ENCODE assay signal across 13 mouse cellular contexts in the genomic region with DNA sequence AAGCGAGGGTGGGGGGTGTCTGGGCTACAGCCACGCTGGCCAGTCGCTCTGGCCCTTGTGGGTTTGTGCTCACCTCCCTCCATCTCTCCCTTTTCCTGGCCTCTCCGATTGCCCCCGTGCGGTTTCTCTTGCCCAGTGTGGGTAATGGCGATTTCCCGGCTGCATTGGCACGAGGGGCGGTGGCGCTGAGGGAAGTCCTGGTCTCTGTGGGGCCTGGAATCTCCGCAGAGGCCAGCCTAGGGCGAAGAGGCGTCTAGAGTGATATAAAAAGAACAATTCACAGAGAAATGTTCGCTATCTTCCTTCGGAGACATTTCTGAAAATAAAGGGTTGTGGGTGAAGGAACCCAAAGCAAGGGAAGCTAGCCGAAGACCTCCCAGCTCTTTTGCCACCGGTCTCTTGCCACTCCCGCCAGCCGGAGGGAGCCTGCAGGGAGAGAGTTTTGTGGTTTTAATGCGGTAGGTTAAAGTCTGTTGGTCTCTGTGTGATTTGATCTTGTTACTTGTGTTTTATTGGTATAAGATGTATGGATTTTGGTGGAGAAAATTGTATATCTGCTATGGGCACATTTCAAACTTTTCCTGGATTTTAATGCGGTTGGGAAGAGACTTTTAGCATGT. TPM values are rescaled to one million over a fixed set of nuclear protein-coding genes. Genes with fewer than 3 reads are reported as not detected.
A peak's percentile ranks its signal among the peaks of the same experiment; 100 is the strongest.
DNase-seq lines count a peak whose midpoint lies in the region; ATAC-seq and TF ChIP-seq lines count a peak whose summit lies in the region.
"Had no signal": no experiment of that assay in that cellular context is flagged by ENCODE, and none has a peak within 500 bp of the region (broad histone marks: within the 10 kb centered on the region; RNA-seq: fewer than 3 reads in every experiment).

No protein-coding gene starts in this region.

- no peak for ATAC-seq in heart, embryonic 15.5 days (replicated peaks; ENCODE audit: insufficient number of reproducible peaks, insufficient read depth, low FRiP score, low read depth)
- ATAC-seq in heart, embryonic 12.5 days (ENCODE audit: insufficient number of reproducible peaks, low FRiP score): no peak
- ATAC-seq in kidney, embryonic 15.5 days (replicated peaks; ENCODE audit: low FRiP score): no peak
- ATAC-seq in neural tube, embryonic 13.5 days (ENCODE audit: low read depth): no peak
- ATAC-seq: forebrain, embryonic 16.5 days had no signal

- H3K27ac ChIP-seq in heart, embryonic 15.5 days: no peak overlapping the region
- no peak overlapping the region for H3K27ac ChIP-seq in heart, embryonic 12.5 days (ENCODE audit: poor library complexity, severe bottlenecking)
- H3K27ac ChIP-seq in embryonic fibroblast, embryonic 13.5 days (ENCODE audit: insufficient read depth, low read length): peak overlapping the region; percentile 75
- peak overlapping the region; percentile 100 for H3K27ac ChIP-seq in kidney, embryonic 15.5 days
- H3K27ac ChIP-seq in neural tube, embryonic 13.5 days (replicated peaks): peak overlapping the region; percentile 100
- H3K27ac ChIP-seq: liver, embryonic 15.5 days had no signal

- 4% methylated on average over 22 of the region's 22 CpGs for WGBS in heart, embryonic 15.5 days
- WGBS in heart, embryonic 12.5 days: under 1% methylated on average over 22 of the region's 22 CpGs
- under 1% methylated on average over 22 of the region's 22 CpGs for WGBS in kidney, embryonic 15.5 days
- under 1% methylated on average over 22 of the region's 22 CpGs for WGBS in neural tube, embryonic 13.5 days

- H3K36me3 ChIP-seq in heart, embryonic 15.5 days: no peaks in the 10 kb centered on the region
- H3K36me3 ChIP-seq in heart, embryonic 12.5 days: no peaks in the 10 kb centered on the region
- no peaks in the 10 kb centered on the region for H3K36me3 ChIP-seq in kidney, embryonic 15.5 days
- H3K36me3 ChIP-seq in neural tube, embryonic 13.5 days: no peaks in the 10 kb centered on the region
- H3K36me3 ChIP-seq: liver, embryonic 15.5 days had no signal

- no peak overlapping the region for H3K4me2 ChIP-seq in heart, embryonic 15.5 days
- no peak overlapping the region for H3K4me2 ChIP-seq in heart, embryonic 12.5 days
- peak overlapping the region; percentile 90 for H3K4me2 ChIP-seq in kidney, embryonic 15.5 days
- peak overlapping the region; percentile 96 for H3K4me2 ChIP-seq in neural tube, embryonic 13.5 days
- H3K4me2 ChIP-seq: liver, embryonic 15.5 days had no signal

- intact Hi-C loops in heart, postnatal 10 days (cut with DNase I): no loop called here

- peak overlapping the region; percentile 10; the same call in 1 of the 2 replicates for H3K4me3 ChIP-seq in heart, embryonic 15.5 days
- no peak overlapping the region for H3K4me3 ChIP-seq in heart, embryonic 12.5 days
- H3K4me3 ChIP-seq in embryonic fibroblast, embryonic 13.5 days (ENCODE audit: insufficient read depth, low read length): peak overlapping the region; percentile 58
- H3K4me3 ChIP-seq in kidney, embryonic 15.5 days (replicated peaks): peak overlapping the region; percentile 80
- peak overlapping the region; percentile 99 for H3K4me3 ChIP-seq in neural tube, embryonic 13.5 days
- H3K4me3 ChIP-seq: liver, embryonic 15.5 days; megakaryocyte, embryonic 14.5 days had no signal

- TF ChIP-seq CTCF in embryonic fibroblast, embryonic 13.5 days (IDR thresholded peaks at IDR 0.05; ENCODE audit: borderline replicate concordance, insufficient read depth, low read length): no peak

- no peaks in the 10 kb centered on the region for H3K9me3 ChIP-seq in heart, embryonic 15.5 days (replicated peaks)
- H3K9me3 ChIP-seq in heart, embryonic 12.5 days (replicated peaks): no peaks in the 10 kb centered on the region
- H3K9me3 ChIP-seq in kidney, embryonic 15.5 days (replicated peaks): no peaks in the 10 kb centered on the region
- no peaks in the 10 kb centered on the region for H3K9me3 ChIP-seq in neural tube, embryonic 13.5 days
- H3K9me3 ChIP-seq: liver, embryonic 15.5 days; megakaryocyte, embryonic 14.5 days had no signal

- no peak for DNase-seq in urinary bladder, adult 18-20 months (ENCODE audit: low spot score in 2 of 2)
- DNase-seq in left cerebral cortex, adult 18-20 months (ENCODE audit: low spot score in 2 of 2): no peak
- no peak for DNase-seq in heart, postnatal 10 days

- TF ChIP-seq POLR2A in embryonic fibroblast, embryonic 13.5 days (IDR thresholded peaks at IDR 0.05; ENCODE audit: low read depth, low read length): 0 out of 2 replicates have a peak, but pooled peaks have one; percentile 1

- peaks cover 7% of the 10 kb centered on the region for H3K4me1 ChIP-seq in heart, embryonic 15.5 days (replicated peaks)
- 0 out of 2 replicates have a peak, but pooled peaks cover 4% of the 10 kb centered on the region for H3K4me1 ChIP-seq in heart, embryonic 12.5 days (replicated peaks)
- no peaks in the 10 kb centered on the region for H3K4me1 ChIP-seq in embryonic fibroblast, embryonic 13.5 days (ENCODE audit: control insufficient read depth, insufficient read depth, low read length)
- H3K4me1 ChIP-seq in kidney, embryonic 15.5 days: peaks cover 60% of the 10 kb centered on the region
- peaks cover 64% of the 10 kb centered on the region for H3K4me1 ChIP-seq in neural tube, embryonic 13.5 days (replicated peaks)
- H3K4me1 ChIP-seq: liver, embryonic 15.5 days had no signal

- H3K9ac ChIP-seq in heart, embryonic 15.5 days: no peak overlapping the region
- no peak overlapping the region for H3K9ac ChIP-seq in heart, embryonic 12.5 days
- peak overlapping the region; percentile 96 for H3K9ac ChIP-seq in kidney, embryonic 15.5 days
- H3K9ac ChIP-seq in neural tube, embryonic 13.5 days: peak overlapping the region; percentile 100
- H3K9ac ChIP-seq: liver, embryonic 15.5 days had no signal

- peaks cover 98% of the 10 kb centered on the region for H3K27me3 ChIP-seq in heart, embryonic 15.5 days
- peaks cover 96% of the 10 kb centered on the region for H3K27me3 ChIP-seq in heart, embryonic 12.5 days (replicated peaks)
- H3K27me3 ChIP-seq in kidney, embryonic 15.5 days: no peaks in the 10 kb centered on the region
- H3K27me3 ChIP-seq in neural tube, embryonic 13.5 days: no peaks in the 10 kb centered on the region

RNA-seq across cellular contexts. Expression of a gene that starts 1.1 kb away (rescaled TPM):
- 0.49 and 1.2 TPM in 2 replicates for polyA plus RNA-seq in heart, embryonic 15.5 days (2015; fragmentation: Nextera tagmentation; extraction: Ambion mirVana)
- 0.62 TPM in 1 of 2 replicates, not detected in the other for polyA plus RNA-seq in heart, embryonic 12.5 days (2016; fragmentation: Nextera tagmentation; extraction: Ambion mirVana)
- 9.6 and 14.1 TPM in 2 replicates for polyA plus RNA-seq in embryonic fibroblast, embryonic 13.5 days (2011; ENCODE audit: insufficient read length, low read depth, missing spikeins)
- 47.1 and 49.1 TPM in 2 replicates for polyA plus RNA-seq in kidney, embryonic 15.5 days (2015; fragmentation: Nextera tagmentation; extraction: Ambion mirVana)
- polyA plus RNA-seq in neural tube, embryonic 13.5 days (2015; fragmentation: Nextera tagmentation; extraction: Ambion mirVana): 171 and 174 TPM in 2 replicates
- total RNA-seq in left cerebral cortex, adult 18-20 months (2021): not detected
- total RNA-seq in heart, postnatal 10 days (2021): not detected
- total RNA-seq: layer of hippocampus, postnatal 10 days had no signal
- polyA plus RNA-seq: forebrain, embryonic 16.5 days; heart, embryonic 16.5 days had no signal

RNA-seq across cellular contexts. Expression of a gene that starts 7.0 kb away (rescaled TPM):
- polyA plus RNA-seq in heart, embryonic 15.5 days (2015; fragmentation: Nextera tagmentation; extraction: Ambion mirVana): 0.25 and 0.32 TPM in 2 replicates
- 0.14 and 0.22 TPM in 2 replicates for polyA plus RNA-seq in heart, embryonic 12.5 days (2016; fragmentation: Nextera tagmentation; extraction: Ambion mirVana)
- 13.1 and 22.5 TPM in 2 replicates for polyA plus RNA-seq in embryonic fibroblast, embryonic 13.5 days (2011; ENCODE audit: insufficient read length, low read depth, missing spikeins)
- 58.5 and 62.7 TPM in 2 replicates for polyA plus RNA-seq in kidney, embryonic 15.5 days (2015; fragmentation: Nextera tagmentation; extraction: Ambion mirVana)
- 124 and 125 TPM in 2 replicates for polyA plus RNA-seq in neural tube, embryonic 13.5 days (2015; fragmentation: Nextera tagmentation; extraction: Ambion mirVana)
- total RNA-seq in left cerebral cortex, adult 18-20 months (2021): not detected
- total RNA-seq in heart, postnatal 10 days (2021): not detected
- total RNA-seq: layer of hippocampus, postnatal 10 days had no signal
- polyA plus RNA-seq: forebrain, embryonic 16.5 days had no signal

RNA-seq across cellular contexts. Expression of a gene that starts 9.7 kb away (rescaled TPM):
- 1.4 and 3.3 TPM in 2 replicates for polyA plus RNA-seq in heart, embryonic 15.5 days (2015; fragmentation: Nextera tagmentation; extraction: Ambion mirVana)
- 0.14 and 1.9 TPM in 2 replicates for polyA plus RNA-seq in heart, embryonic 12.5 days (2016; fragmentation: Nextera tagmentation; extraction: Ambion mirVana)
- polyA plus RNA-seq in embryonic fibroblast, embryonic 13.5 days (2011; ENCODE audit: insufficient read length, low read depth, missing spikeins): 4.1 and 5.9 TPM in 2 replicates
- polyA plus RNA-seq in kidney, embryonic 15.5 days (2015; fragmentation: Nextera tagmentation; extraction: Ambion mirVana): 18.8 and 20.2 TPM in 2 replicates
- polyA plus RNA-seq in neural tube, embryonic 13.5 days (2015; fragmentation: Nextera tagmentation; extraction: Ambion mirVana): 67.1 and 88.3 TPM in 2 replicates
- total RNA-seq in left cerebral cortex, adult 18-20 months (2021): not detected
- under 1 TPM; 0.45 to 0.62 TPM for total RNA-seq in heart, postnatal 10 days (2021)
- total RNA-seq: layer of hippocampus, postnatal 10 days had no signal
- polyA plus RNA-seq: forebrain, embryonic 16.5 days had no signal

RNA-seq across cellular contexts. Expression of a gene that starts 11.7 kb away (rescaled TPM):
- polyA plus RNA-seq in heart, embryonic 15.5 days (2015; fragmentation: Nextera tagmentation; extraction: Ambion mirVana): 0.08 TPM in 1 of 2 replicates, not detected in the other
- 0.06 TPM in 1 of 2 replicates, not detected in the other for polyA plus RNA-seq in heart, embryonic 12.5 days (2016; fragmentation: Nextera tagmentation; extraction: Ambion mirVana)
- polyA plus RNA-seq in embryonic fibroblast, embryonic 13.5 days (2011; ENCODE audit: insufficient read length, low read depth, missing spikeins): 11.7 and 20.1 TPM in 2 replicates
- polyA plus RNA-seq in kidney, embryonic 15.5 days (2015; fragmentation: Nextera tagmentation; extraction: Ambion mirVana): 8.9 and 9.8 TPM in 2 replicates
- polyA plus RNA-seq in neural tube, embryonic 13.5 days (2015; fragmentation: Nextera tagmentation; extraction: Ambion mirVana): 81.7 and 114 TPM in 2 replicates
- not detected for total RNA-seq in left cerebral cortex, adult 18-20 months (2021)
- not detected for total RNA-seq in heart, postnatal 10 days (2021)
- total RNA-seq: layer of hippocampus, postnatal 10 days had no signal
- polyA plus RNA-seq: forebrain, embryonic 16.5 days; heart, embryonic 16.5 days; liver, embryonic 15.5 days had no signal

RNA-seq across cellular contexts. Expression of a gene that starts 22.2 kb away (rescaled TPM):
- 0.06 TPM in 1 of 2 replicates, not detected in the other for polyA plus RNA-seq in heart, embryonic 15.5 days (2015; fragmentation: Nextera tagmentation; extraction: Ambion mirVana)
- 0.06 TPM in 1 of 2 replicates, not detected in the other for polyA plus RNA-seq in heart, embryonic 12.5 days (2016; fragmentation: Nextera tagmentation; extraction: Ambion mirVana)
- 43.5 and 51.7 TPM in 2 replicates for polyA plus RNA-seq in embryonic fibroblast, embryonic 13.5 days (2011; ENCODE audit: insufficient read length, low read depth, missing spikeins)
- polyA plus RNA-seq in kidney, embryonic 15.5 days (2015; fragmentation: Nextera tagmentation; extraction: Ambion mirVana): 22.3 and 27.2 TPM in 2 replicates
- 72.9 and 74.7 TPM in 2 replicates for polyA plus RNA-seq in neural tube, embryonic 13.5 days (2015; fragmentation: Nextera tagmentation; extraction: Ambion mirVana)
- total RNA-seq in left cerebral cortex, adult 18-20 months (2021): not detected
- total RNA-seq in heart, postnatal 10 days (2021): not detected
- total RNA-seq: layer of hippocampus, postnatal 10 days had no signal
- polyA plus RNA-seq: forebrain, embryonic 16.5 days; heart, embryonic 16.5 days; liver, embryonic 15.5 days had no signal

Comparison
In these comparisons a context has a peak if more than half of its experiments do, and no peak if none do; other contexts are left out.
1. H3K27ac ChIP-seq: peak in embryonic fibroblast, embryonic 13.5 days (single experiment), kidney, embryonic 15.5 days (single experiment) and neural tube, embryonic 13.5 days (single experiment); none in heart, embryonic 15.5 days (single experiment) and heart, embryonic 12.5 days (single experiment).
2. H3K4me2 ChIP-seq: peak in kidney, embryonic 15.5 days (single experiment) and neural tube, embryonic 13.5 days (single experiment); none in heart, embryonic 15.5 days (single experiment) and heart, embryonic 12.5 days (single experiment).
3. H3K9ac ChIP-seq: peak in kidney, embryonic 15.5 days (single experiment) and neural tube, embryonic 13.5 days (single experiment); none in heart, embryonic 15.5 days (single experiment) and heart, embryonic 12.5 days (single experiment).
4. RNA of a gene that starts 7.0 kb away (polyA plus RNA-seq): 124 to 125 TPM in neural tube, embryonic 13.5 days, 58.5 to 62.7 TPM in kidney, embryonic 15.5 days and 13.1 to 22.5 TPM in embryonic fibroblast, embryonic 13.5 days; 0.25 to 0.32 TPM in heart, embryonic 15.5 days and 0.14 to 0.22 TPM in heart, embryonic 12.5 days; every median in the first group is over 10 times any median in the second.